Mouse (Mus musculus) urinary bladder, postnatal 10 days (tissue): ENCODE measurements around the gene Efcab8.
A peak's percentile ranks its signal among the peaks of the same experiment; 100 is the strongest.
"Not testable (repeated sequence)": the region's sequence is repeated elsewhere in the genome, so short reads cannot be mapped to it uniquely, and the experiment has no call there.

Experiments used
- DNase-seq: peaks from one replicate; pipeline ENCODE4 v3.0.0; 2022; ENCODE audit warnings: low spot score

Gene Efcab8

GRCm38 (mm10) chr2:153779394-153779981 is at the start of gene Efcab8:
Efcab8 (plus strand) TSS chr2:153779931.
- no peak for DNase-seq

GRCm38 (mm10) chr2:153734033-153734432 is 45.7 kb upstream of the Efcab8 start:
- no peak for DNase-seq

- peak; percentile 99 for DNase-seq
Observed at GRCm38 (mm10) chr2:153740500-153741436, 39.0 kb upstream of the Efcab8 start, which contains the start of gene Mapre1. Mapre1 (plus strand) TSS chr2:153741274.

GRCm38 (mm10) chr2:153741437-153742065 is 38.2 kb upstream of the Efcab8 start:
- no peak for DNase-seq

- DNase-seq = no peak
Observed at GRCm38 (mm10) chr2:153747994-153748393, 31.7 kb upstream of the Efcab8 start.

GRCm38 (mm10) chr2:153750363-153750762 is 29.4 kb upstream of the Efcab8 start:
- no peak for DNase-seq

GRCm38 (mm10) chr2:153762121-153762520 is 17.6 kb upstream of the Efcab8 start:
- DNase-seq = no peak

- no peak for DNase-seq
Observed at GRCm38 (mm10) chr2:153767484-153767883, 12.2 kb upstream of the Efcab8 start.

GRCm38 (mm10) chr2:153768881-153769280 is 10.8 kb upstream of the Efcab8 start:
- DNase-seq = no peak

GRCm38 (mm10) chr2:153772950-153773349 is 6.8 kb upstream of the Efcab8 start:
- DNase-seq = no peak

- no peak for DNase-seq
Observed at GRCm38 (mm10) chr2:153775472-153775871, 4.3 kb upstream of the Efcab8 start.

GRCm38 (mm10) chr2:153778638-153779362 is 931 bp upstream of the Efcab8 start:
- peak; percentile 29 for DNase-seq

GRCm38 (mm10) chr2:153781181-153781580 is 1.4 kb downstream of the Efcab8 start:
- no peak for DNase-seq

GRCm38 (mm10) chr2:153784668-153785067 is 4.9 kb downstream of the Efcab8 start:
- no peak for DNase-seq

- no peak for DNase-seq
Observed at GRCm38 (mm10) chr2:153793366-153793765, 13.6 kb downstream of the Efcab8 start.

GRCm38 (mm10) chr2:153795090-153795489 is 15.4 kb downstream of the Efcab8 start:
- DNase-seq = no peak

- not testable (repeated sequence) for DNase-seq
Observed at GRCm38 (mm10) chr2:153807464-153807863, 27.7 kb downstream of the Efcab8 start.

- no peak for DNase-seq
Observed at GRCm38 (mm10) chr2:153808146-153808545, 28.4 kb downstream of the Efcab8 start.

- no peak for DNase-seq
Observed at GRCm38 (mm10) chr2:153808841-153809240, 29.1 kb downstream of the Efcab8 start.

GRCm38 (mm10) chr2:153809921-153810320 is 30.2 kb downstream of the Efcab8 start:
- DNase-seq = no peak

- DNase-seq = no peak
Observed at GRCm38 (mm10) chr2:153822005-153822543, 42.3 kb downstream of the Efcab8 start.

GRCm38 (mm10) chr2:153824593-153824992 is 44.9 kb downstream of the Efcab8 start:
- no peak for DNase-seq
